Mouse (Mus musculus) left cerebral cortex, postnatal 36 days (tissue): ENCODE measurements around the gene Slc44a2. TPM values are rescaled to one million over a fixed set of nuclear protein-coding genes. Genes with fewer than 3 reads are reported as not detected.

Source experiments
- DNase-seq, 2 experiments: peaks; one replicate each; pipeline ENCODE4 v3.0.0; 2021 to 2022; ENCODE audit warnings: low spot score in 2 of 2, mixed read lengths in 1 of 2
- intact Hi-C: fragments of 180-260 bp; cut with DNase I; formaldehyde crosslinking; loops from one replicate; pipeline ENCODE4 v1.15.1; 2025
- total RNA-seq, 2 experiments: library from RNA; stranded (reverse); gene quantifications; 2 replicates each; pipeline ENCODE4 v1.2.3; 2021

Slc44a2 gene
- total RNA-seq, 2 experiments from 2014 or later = 43.0 to 52.5 TPM

- DNase-seq = no peak
- intact Hi-C loops = no loop called here
Observed at GRCm38 (mm10) chr9:21329699-21330289, 9.3 kb downstream of the Slc44a2 start.

GRCm38 (mm10) chr9:21331365-21332140 is 11.1 kb downstream of the Slc44a2 start:
- no peak for DNase-seq
- intact Hi-C loops = no loop called here

- DNase-seq = no peak
- intact Hi-C loops = no loop called here
Observed at GRCm38 (mm10) chr9:21332161-21333061, 11.9 kb downstream of the Slc44a2 start.

GRCm38 (mm10) chr9:21333523-21333922 is 13.0 kb downstream of the Slc44a2 start:
- intact Hi-C loops = no loop called here

GRCm38 (mm10) chr9:21334747-21335146 is 14.2 kb downstream of the Slc44a2 start:
- intact Hi-C loops = no loop called here
- DNase-seq = no peak

More at GRCm38 (mm10) chr9:21333523-21333922, 13.0 kb downstream of the Slc44a2 start:
- no peak for DNase-seq

- intact Hi-C loops = no loop called here
- no peak for DNase-seq
Observed at GRCm38 (mm10) chr9:21335391-21335790, 14.9 kb downstream of the Slc44a2 start.

GRCm38 (mm10) chr9:21336491-21336890 is 16.0 kb downstream of the Slc44a2 start:
- DNase-seq = no peak
- intact Hi-C loops = no loop called here

GRCm38 (mm10) chr9:21337652-21338051 is 17.2 kb downstream of the Slc44a2 start:
- no peak for DNase-seq
- intact Hi-C loops = no loop called here

- DNase-seq = no peak
- intact Hi-C loops = no loop called here
Observed at GRCm38 (mm10) chr9:21340411-21340810, 19.9 kb downstream of the Slc44a2 start.

GRCm38 (mm10) chr9:21346627-21347365 is 26.3 kb downstream of the Slc44a2 start:
- intact Hi-C loops = no loop called here
- no peak for DNase-seq

- DNase-seq = no peak
- intact Hi-C loops = no loop called here
Observed at GRCm38 (mm10) chr9:21348152-21348551, 27.7 kb downstream of the Slc44a2 start.

- DNase-seq = no peak
- intact Hi-C loops = no loop called here
Observed at GRCm38 (mm10) chr9:21351178-21351577, 30.7 kb downstream of the Slc44a2 start.

GRCm38 (mm10) chr9:21351702-21352377 is 31.3 kb downstream of the Slc44a2 start:
- DNase-seq = no peak
- intact Hi-C loops = no loop called here

GRCm38 (mm10) chr9:21352463-21353372 is 32.2 kb downstream of the Slc44a2 start:
- intact Hi-C loops = no loop called here
- no peak for DNase-seq

- no peak for DNase-seq
- intact Hi-C loops = no loop called here
Observed at GRCm38 (mm10) chr9:21353373-21353686, 32.8 kb downstream of the Slc44a2 start.

GRCm38 (mm10) chr9:21354796-21355195 is 34.3 kb downstream of the Slc44a2 start:
- intact Hi-C loops = no loop called here
- DNase-seq = no peak

- peak; percentile 34 to 57 for DNase-seq
- intact Hi-C loops = loop anchor here (2.0 kb wide), 1 partner anchor 44 kb away; the partner anchor contains the start of gene Ap1m2
Observed at GRCm38 (mm10) chr9:21356981-21357718, 36.7 kb downstream of the Slc44a2 start.
